Mouse (Mus musculus): ENCODE data around the gene Kcnb1.
A peak's percentile ranks its signal among the peaks of the same experiment; 100 is the strongest.

Kcnb1 gene

DNA sequence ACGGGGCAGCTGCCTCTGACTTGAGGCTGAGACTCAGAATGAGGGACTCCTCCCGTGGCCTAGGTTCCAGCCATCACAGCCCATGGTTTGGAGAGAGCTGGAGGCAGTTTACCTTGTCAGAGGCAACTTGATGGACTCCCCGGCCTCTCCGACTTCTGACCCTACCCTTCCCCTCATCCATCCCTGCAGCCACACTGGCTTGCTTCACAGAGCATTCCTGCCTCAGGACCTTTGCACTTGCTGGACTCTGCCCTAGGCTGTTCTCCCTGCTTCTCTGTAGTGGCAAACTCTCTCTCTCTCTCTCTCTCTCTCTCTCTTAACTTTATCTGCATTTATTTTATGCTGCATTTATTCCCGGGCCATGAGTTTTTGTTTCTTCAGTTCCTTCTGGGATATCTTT lies 103.1 kb downstream of the Kcnb1 start:
- no peaks in the 10 kb centered on the region for H3K9me3 ChIP-seq (ENCODE audit: low read length)
- TF ChIP-seq POU5F1 (IDR thresholded peaks at IDR 0.05; ENCODE audit: borderline replicate concordance, low read length) (no peak), CTCF (conservative IDR thresholded peaks at IDR 0.05; ENCODE audit: low read length) (no peak), NANOG (IDR thresholded peaks at IDR 0.05; ENCODE audit: borderline replicate concordance, low read length) (no peak)
- H3K36me3 ChIP-seq (ENCODE audit: insufficient read depth, low read length), result no peaks in the 10 kb centered on the region
- H3K4me3 ChIP-seq (replicated peaks; ENCODE audit: low read length), result no peak overlapping the region
- H3K4me1 ChIP-seq (replicated peaks; ENCODE audit: low read depth, low read length), result peaks cover 3% of the 10 kb centered on the region
- H3K27me3 ChIP-seq (ENCODE audit: insufficient read depth, low read length), result peaks cover 3% of the 10 kb centered on the region; the same call in 1 of the 2 replicates

- Histone ChIP-seq H3K27me3 (ENCODE audit: insufficient read depth, low read length) (peaks cover 3% of the 10 kb centered on the region; the same call in 1 of the 2 replicates), H3K9me3 (ENCODE audit: low read length) (no peaks in the 10 kb centered on the region), H3K4me1 (replicated peaks; ENCODE audit: low read depth, low read length) (peaks cover 10% of the 10 kb centered on the region), H3K36me3 (ENCODE audit: insufficient read depth, low read length) (no peaks in the 10 kb centered on the region), H3K4me3 (replicated peaks; ENCODE audit: low read length) (no peak overlapping the region)
- TF ChIP-seq CTCF (conservative IDR thresholded peaks at IDR 0.05; ENCODE audit: low read length), result no peak
- TF ChIP-seq NANOG (IDR thresholded peaks at IDR 0.05; ENCODE audit: borderline replicate concordance, low read length), result no peak
- TF ChIP-seq POU5F1 (IDR thresholded peaks at IDR 0.05; ENCODE audit: borderline replicate concordance, low read length), result no peak
Observed at GRCm38 (mm10) chr2:167086092-167086491, 103.9 kb downstream of the Kcnb1 start.

DNA sequence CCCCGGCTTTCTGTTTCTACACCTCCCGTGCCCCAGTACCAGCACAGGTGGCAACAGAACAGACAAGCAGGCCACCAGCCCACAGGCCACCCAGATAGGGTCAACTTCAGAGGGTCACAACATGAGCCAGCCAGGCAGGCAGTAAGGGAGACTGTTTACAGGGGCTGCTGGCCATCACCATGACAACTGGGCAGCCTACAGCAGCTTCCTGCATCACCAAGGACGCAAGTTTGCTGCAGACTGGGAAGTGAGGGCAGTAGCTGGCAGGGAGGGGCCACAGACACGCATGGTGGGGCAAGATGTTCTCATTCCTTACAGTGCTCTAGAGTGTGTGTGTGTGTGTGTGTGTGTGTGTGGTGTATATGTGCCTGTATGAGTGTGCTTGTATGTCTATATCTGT lies 108.3 kb downstream of the Kcnb1 start:
- Histone ChIP-seq H3K36me3 (ENCODE audit: insufficient read depth, low read length) (no peaks in the 10 kb centered on the region), H3K9me3 (ENCODE audit: low read length) (no peaks in the 10 kb centered on the region), H3K27me3 (ENCODE audit: insufficient read depth, low read length) (no peaks in the 10 kb centered on the region), H3K4me1 (replicated peaks; ENCODE audit: low read depth, low read length) (peaks cover 53% of the 10 kb centered on the region), H3K4me3 (replicated peaks; ENCODE audit: low read length) (no peak overlapping the region)
- TF ChIP-seq CTCF (conservative IDR thresholded peaks at IDR 0.05; ENCODE audit: low read length), result no peak
- TF ChIP-seq POU5F1 (IDR thresholded peaks at IDR 0.05; ENCODE audit: borderline replicate concordance, low read length), result no peak
- no peak for TF ChIP-seq NANOG (IDR thresholded peaks at IDR 0.05; ENCODE audit: borderline replicate concordance, low read length)

DNA sequence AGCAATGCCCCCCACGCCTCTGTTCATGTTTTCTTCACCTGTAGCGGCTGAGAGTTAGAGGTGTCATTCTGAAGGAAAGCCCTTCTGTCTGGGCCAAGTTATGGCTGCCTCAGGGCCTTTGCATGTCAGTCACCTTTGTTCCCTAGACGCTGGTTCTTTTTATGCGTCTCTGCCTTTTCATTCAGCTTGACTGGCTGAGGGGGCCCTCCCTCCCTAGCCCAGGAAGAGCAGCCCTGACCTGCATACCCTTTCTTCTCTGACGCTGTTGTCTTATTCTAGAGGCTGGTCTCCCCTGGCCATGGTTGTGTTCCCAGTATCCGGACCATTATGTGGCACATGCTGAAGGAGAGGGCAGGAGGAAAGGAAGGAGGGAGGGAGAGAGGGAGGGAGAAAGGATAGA lies 108.8 kb downstream of the Kcnb1 start:
- TF ChIP-seq POU5F1 (IDR thresholded peaks at IDR 0.05; ENCODE audit: borderline replicate concordance, low read length), result no peak
- TF ChIP-seq NANOG (IDR thresholded peaks at IDR 0.05; ENCODE audit: borderline replicate concordance, low read length), result no peak
- TF ChIP-seq CTCF (conservative IDR thresholded peaks at IDR 0.05; ENCODE audit: low read length), result no peak
- peaks cover 54% of the 10 kb centered on the region for H3K4me1 ChIP-seq (replicated peaks; ENCODE audit: low read depth, low read length)
- H3K36me3 ChIP-seq (ENCODE audit: insufficient read depth, low read length), result no peaks in the 10 kb centered on the region

GRCm38 (mm10) chr2:167080387-167080786 lies 109.6 kb downstream of the Kcnb1 start:
- H3K9me3 ChIP-seq (ENCODE audit: low read length), result peaks cover 3% of the 10 kb centered on the region; the same call in 1 of the 2 replicates
- TF ChIP-seq CTCF (conservative IDR thresholded peaks at IDR 0.05; ENCODE audit: low read length) (no peak), POU5F1 (IDR thresholded peaks at IDR 0.05; ENCODE audit: borderline replicate concordance, low read length) (no peak), NANOG (IDR thresholded peaks at IDR 0.05; ENCODE audit: borderline replicate concordance, low read length) (no peak)
- H3K27me3 ChIP-seq (ENCODE audit: insufficient read depth, low read length), result no peaks in the 10 kb centered on the region
- H3K4me3 ChIP-seq (replicated peaks; ENCODE audit: low read length), result no peak overlapping the region
- peaks cover 56% of the 10 kb centered on the region for H3K4me1 ChIP-seq (replicated peaks; ENCODE audit: low read depth, low read length)
- no peaks in the 10 kb centered on the region for H3K36me3 ChIP-seq (ENCODE audit: insufficient read depth, low read length)

More for the DNA sequence above, 108.8 kb downstream of the Kcnb1 start:
- H3K4me3 ChIP-seq (replicated peaks; ENCODE audit: low read length), result no peak overlapping the region
- no peaks in the 10 kb centered on the region for H3K27me3 ChIP-seq (ENCODE audit: insufficient read depth, low read length)
- peaks cover 3% of the 10 kb centered on the region; the same call in 1 of the 2 replicates for H3K9me3 ChIP-seq (ENCODE audit: low read length)

DNA sequence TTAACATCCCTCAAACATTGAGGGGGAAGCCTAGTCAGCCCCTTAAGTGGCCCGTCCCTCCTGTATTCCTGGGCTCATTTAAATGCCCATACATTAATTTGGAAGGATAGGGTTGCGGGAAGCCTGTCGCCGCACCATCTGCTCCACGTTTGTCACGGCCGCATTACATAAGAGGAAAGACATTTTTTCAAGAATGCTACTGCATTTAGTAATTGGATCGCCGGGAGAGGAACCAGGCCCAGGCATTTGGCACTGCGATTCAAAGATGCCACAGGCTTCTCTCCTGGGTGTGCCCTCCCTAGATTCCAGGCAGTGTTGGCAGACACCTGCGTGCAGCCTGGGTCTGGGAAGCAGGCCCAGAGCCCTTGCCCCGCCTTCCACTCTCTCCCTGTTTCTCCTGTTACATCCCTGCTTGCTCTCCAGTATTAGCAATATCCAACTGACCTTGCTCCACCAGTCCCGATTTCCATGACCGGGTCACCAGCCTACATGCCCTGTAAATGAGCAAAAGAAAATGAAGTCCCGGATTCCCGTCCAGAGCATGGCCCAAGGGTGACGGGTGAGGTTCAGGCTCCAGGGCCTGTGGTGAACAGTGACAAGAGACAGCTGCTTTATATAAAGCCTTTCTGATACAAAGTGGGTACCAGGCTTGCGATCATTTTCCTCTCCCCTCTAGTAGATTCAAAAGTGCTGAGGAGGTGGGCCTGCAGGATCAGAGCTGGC lies 110.3 kb downstream of the Kcnb1 start:
- no peaks in the 10 kb centered on the region for H3K36me3 ChIP-seq (ENCODE audit: insufficient read depth, low read length)
- no peak for TF ChIP-seq NANOG (IDR thresholded peaks at IDR 0.05; ENCODE audit: borderline replicate concordance, low read length)
- no peak for TF ChIP-seq POU5F1 (IDR thresholded peaks at IDR 0.05; ENCODE audit: borderline replicate concordance, low read length)
- no peak for TF ChIP-seq CTCF (conservative IDR thresholded peaks at IDR 0.05; ENCODE audit: low read length)
- H3K4me3 ChIP-seq (replicated peaks; ENCODE audit: low read length), result peak overlapping the region; percentile 41; the same call in 1 of the 2 replicates
- peaks cover 58% of the 10 kb centered on the region for H3K4me1 ChIP-seq (replicated peaks; ENCODE audit: low read depth, low read length)
- H3K27me3 ChIP-seq (ENCODE audit: insufficient read depth, low read length), result no peaks in the 10 kb centered on the region
- H3K9me3 ChIP-seq (ENCODE audit: low read length), result peaks cover 3% of the 10 kb centered on the region; the same call in 1 of the 2 replicates

GRCm38 (mm10) chr2:167078931-167079495 lies 110.9 kb downstream of the Kcnb1 start:
- Histone ChIP-seq H3K9me3 (ENCODE audit: low read length) (peaks cover 3% of the 10 kb centered on the region; the same call in 1 of the 2 replicates), H3K4me3 (replicated peaks; ENCODE audit: low read length) (peak overlapping the region; percentile 68), H3K27me3 (ENCODE audit: insufficient read depth, low read length) (no peaks in the 10 kb centered on the region), H3K4me1 (replicated peaks; ENCODE audit: low read depth, low read length) (peaks cover 65% of the 10 kb centered on the region), H3K36me3 (ENCODE audit: insufficient read depth, low read length) (no peaks in the 10 kb centered on the region)
- TF ChIP-seq POU5F1 (IDR thresholded peaks at IDR 0.05; ENCODE audit: borderline replicate concordance, low read length), result no peak
- no peak for TF ChIP-seq NANOG (IDR thresholded peaks at IDR 0.05; ENCODE audit: borderline replicate concordance, low read length)
- TF ChIP-seq CTCF (conservative IDR thresholded peaks at IDR 0.05; ENCODE audit: low read length), result no peak

GRCm38 (mm10) chr2:167078486-167078885 lies 111.5 kb downstream of the Kcnb1 start:
- H3K4me1 ChIP-seq (replicated peaks; ENCODE audit: low read depth, low read length), result peaks cover 70% of the 10 kb centered on the region
- TF ChIP-seq POU5F1 (IDR thresholded peaks at IDR 0.05; ENCODE audit: borderline replicate concordance, low read length), result no peak
- TF ChIP-seq CTCF (conservative IDR thresholded peaks at IDR 0.05; ENCODE audit: low read length), result no peak
- no peak for TF ChIP-seq NANOG (IDR thresholded peaks at IDR 0.05; ENCODE audit: borderline replicate concordance, low read length)
- peaks cover 3% of the 10 kb centered on the region; the same call in 1 of the 2 replicates for H3K9me3 ChIP-seq (ENCODE audit: low read length)

More at GRCm38 (mm10) chr2:167078486-167078885, 111.5 kb downstream of the Kcnb1 start:
- Histone ChIP-seq H3K27me3 (ENCODE audit: insufficient read depth, low read length) (no peaks in the 10 kb centered on the region), H3K36me3 (ENCODE audit: insufficient read depth, low read length) (no peaks in the 10 kb centered on the region), H3K4me3 (replicated peaks; ENCODE audit: low read length) (peak overlapping the region; percentile 68)
